Mouse (Mus musculus) inflammation-experienced regulatory T-cells, adult 16 weeks (primary cell): ENCODE measurements around the gene Lgals4. TPM values are rescaled to one million over a fixed set of nuclear protein-coding genes. Genes with fewer than 3 reads are reported as not detected.

Source experiments
- polyA plus RNA-seq: library from polyadenylated mRNA; unstranded; fragments of 100-300 nt; shearing (Covaris generic); gene quantifications from one replicate; pipeline ENCODE4 v1.2.1, GENCODE M21; 2017

Gene Lgals4
- 26.2 TPM for polyA plus RNA-seq

GRCm38 (mm10) chr7:28833723-28834347 is at the start of gene Lgals4:
Gene Lgals4 (plus strand): TSS chr7:28833854.

GRCm38 (mm10) chr7:28788307-28789195 is 45.1 kb upstream of the Lgals4 start, which contains the start of gene Rinl:
Gene Rinl (plus strand): TSS chr7:28788969.

GRCm38 (mm10) chr7:28808221-28808941 is 25.3 kb upstream of the Lgals4 start, which contains the start of gene Hnrnpl:
Gene Hnrnpl (plus strand): TSS chr7:28808541.

GRCm38 (mm10) chr7:28824941-28825685 is 8.5 kb upstream of the Lgals4 start, which contains the start of gene Ech1:
Gene Ech1 (plus strand): TSS chr7:28825217.

GRCm38 (mm10) chr7:28863540-28863939 is 29.9 kb downstream of the Lgals4 start, which contains the start of gene Lgals7:
Gene Lgals7 (plus strand): TSS chr7:28863853.

GRCm38 (mm10) chr7:28881199-28881598 is 47.5 kb downstream of the Lgals4 start, which contains the start of gene Capn12:
Gene Capn12 (plus strand): TSS chr7:28881422.

Other genes starting within 250 kb of the Lgals4 start
- 5.2 TPM for gene Samd4b, start 235.7 kb upstream of the Lgals4 start, polyA plus RNA-seq
- gene Pak4, start 235.7 kb upstream of the Lgals4 start, polyA plus RNA-seq: 7.0 TPM
- gene Acp7, start 202.5 kb upstream of the Lgals4 start, polyA plus RNA-seq: not detected
- gene Fbxo27, start 141.0 kb upstream of the Lgals4 start, polyA plus RNA-seq: 4.3 TPM
- gene Fbxo17, start 117.0 kb upstream of the Lgals4 start, polyA plus RNA-seq: 10.2 TPM
- gene Mrps12, start 92.0 kb upstream of the Lgals4 start, polyA plus RNA-seq: 95.3 TPM
- gene Sars2, start 91.9 kb upstream of the Lgals4 start, polyA plus RNA-seq: 17.6 TPM
- gene Ccer2, start 77.7 kb upstream of the Lgals4 start, polyA plus RNA-seq: not detected
- gene Sirt2, start 67.1 kb upstream of the Lgals4 start, polyA plus RNA-seq: 99.7 TPM
- 119 TPM for gene Nfkbib, start 66.3 kb upstream of the Lgals4 start, polyA plus RNA-seq
- 297 TPM for gene Rinl, start 44.9 kb upstream of the Lgals4 start, polyA plus RNA-seq
- gene Hnrnpl, start 25.3 kb upstream of the Lgals4 start, polyA plus RNA-seq: 124 TPM
- gene Ech1, start 8.6 kb upstream of the Lgals4 start, polyA plus RNA-seq: 233 TPM
- 0.40 TPM for gene Lgals7, start 30.0 kb downstream of the Lgals4 start, polyA plus RNA-seq
- not detected for gene Capn12, start 47.6 kb downstream of the Lgals4 start, polyA plus RNA-seq
- 380 TPM for gene Actn4, start 128.5 kb downstream of the Lgals4 start, polyA plus RNA-seq
- gene Eif3k, start 148.0 kb downstream of the Lgals4 start, polyA plus RNA-seq: 338 TPM
- gene Map4k1, start 148.2 kb downstream of the Lgals4 start, polyA plus RNA-seq: 163 TPM